9 mouse cellular contexts compared by ENCODE assay signal in the genomic region with DNA sequence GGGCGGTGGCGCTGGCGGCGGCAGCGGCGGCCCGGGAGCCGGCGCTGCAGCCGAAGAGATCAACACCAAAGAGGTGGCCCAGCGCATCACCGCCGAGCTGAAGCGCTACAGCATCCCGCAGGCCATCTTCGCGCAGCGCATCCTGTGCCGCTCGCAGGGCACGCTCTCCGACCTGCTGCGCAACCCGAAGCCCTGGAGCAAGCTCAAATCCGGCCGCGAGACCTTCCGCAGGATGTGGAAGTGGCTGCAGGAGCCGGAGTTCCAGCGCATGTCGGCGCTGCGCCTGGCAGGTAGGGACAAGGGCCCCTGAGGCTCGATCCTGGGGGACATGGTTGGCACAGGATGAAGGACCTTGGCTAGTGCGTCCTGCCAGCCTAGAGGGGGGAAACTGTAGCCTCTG. TPM values are rescaled to one million over a fixed set of nuclear protein-coding genes. Genes with fewer than 3 reads are reported as not detected.
DNase-seq lines count a peak whose midpoint lies in the region; ATAC-seq and TF ChIP-seq lines count a peak whose summit lies in the region.
"Had no signal": no experiment of that assay in that cellular context is flagged by ENCODE, and none has a peak within 500 bp of the region (broad histone marks: within the 10 kb centered on the region; RNA-seq: fewer than 3 reads in every experiment).

No protein-coding gene starts in this region.

- no peak overlapping the region for H3K27ac ChIP-seq in ES-Bruce4 (ENCODE audit: insufficient read depth, low read length)
- H3K27ac ChIP-seq in hindbrain, embryonic 12.5 days = peak overlapping the region; percentile 70

- no peak for ATAC-seq in hindbrain, embryonic 12.5 days (ENCODE audit: low FRiP score)
- ATAC-seq in megakaryocyte progenitor cell, adult 5-6 weeks (replicated peaks; ENCODE audit: poor library complexity) = 0 out of 2 replicates have a peak, but pooled peaks have one; percentile 26

- no peak for TF ChIP-seq POLR2A in ES-Bruce4 (IDR thresholded peaks at IDR 0.05; ENCODE audit: insufficient read depth, low read length)

- H3K4me3 ChIP-seq in ES-Bruce4 (ENCODE audit: low read depth, low read length) = peak overlapping the region; percentile 55
- peak overlapping the region; percentile 41 for H3K4me3 ChIP-seq in hindbrain, embryonic 12.5 days

- no peak for TF ChIP-seq EP300 in ES-Bruce4 (IDR thresholded peaks at IDR 0.05; ENCODE audit: insufficient read depth, low read depth, low read length)

- WGBS in hindbrain, embryonic 12.5 days = under 1% methylated on average over 32 of the region's 35 CpGs

- TF ChIP-seq CTCF in ES-Bruce4 (IDR thresholded peaks at IDR 0.05; ENCODE audit: low read depth, low read length) = no peak

- no peaks in the 10 kb centered on the region for H3K9me3 ChIP-seq in ES-Bruce4 (replicated peaks; ENCODE audit: control insufficient read depth, insufficient read depth, low read length, poor library complexity, severe bottlenecking)
- H3K9me3 ChIP-seq in hindbrain, embryonic 12.5 days (replicated peaks) = no peaks in the 10 kb centered on the region

- H3K4me1 ChIP-seq in ES-Bruce4 (ENCODE audit: control insufficient read depth, insufficient read depth, low read length) = no peaks in the 10 kb centered on the region
- H3K4me1 ChIP-seq in hindbrain, embryonic 12.5 days = peaks cover 29% of the 10 kb centered on the region

- peaks cover 37% of the 10 kb centered on the region for H3K27me3 ChIP-seq in ES-Bruce4 (ENCODE audit: control insufficient read depth, insufficient read depth, low read length, poor library complexity, severe bottlenecking)
- H3K27me3 ChIP-seq in hindbrain, embryonic 12.5 days = peaks cover 99% of the 10 kb centered on the region

- DNase-seq in embryo, embryonic 10 days (ENCODE audit: low spot score) = peak; percentile 62
- DNase-seq in embryo, embryonic 11 days = no peak
- no peak for DNase-seq in retina, postnatal 1 day
- DNase-seq in cerebellum, adult 18-20 months = no peak
- DNase-seq in layer of hippocampus, postnatal 36 days = no peak
- DNase-seq: adrenal gland, postnatal 36 days had no signal

- peak overlapping the region; percentile 6; the same call in 1 of the 2 replicates for H3K9ac ChIP-seq in ES-Bruce4 (ENCODE audit: low read depth, poor library complexity, severe bottlenecking)
- H3K9ac ChIP-seq in hindbrain, embryonic 12.5 days = peak overlapping the region; percentile 58

- H3K36me3 ChIP-seq in ES-Bruce4 (ENCODE audit: control insufficient read depth, insufficient read depth, low read length, poor library complexity, severe bottlenecking) = no peaks in the 10 kb centered on the region
- H3K36me3 ChIP-seq in hindbrain, embryonic 12.5 days = no peaks in the 10 kb centered on the region

- peak overlapping the region; percentile 51 for H3K4me2 ChIP-seq in hindbrain, embryonic 12.5 days (replicated peaks)

RNA-seq across cellular contexts. Expression of a gene that starts 1.3 kb away (rescaled TPM):
- polyA plus RNA-seq in ES-Bruce4 (2011; ENCODE audit: insufficient read depth, insufficient read length, low read depth, missing spikeins) = not detected in 2 replicates
- 1.7 and 2.3 TPM in 2 replicates for polyA plus RNA-seq in hindbrain, embryonic 12.5 days (2016; fragmentation: Nextera tagmentation; extraction: Ambion mirVana)
- not detected in 2 replicates for total RNA-seq in megakaryocyte progenitor cell, adult 5-6 weeks (2015)
- total RNA-seq in megakaryocyte progenitor cell, adult 5-6 weeks (2017) = not detected in 2 replicates
- under 1 TPM in 1 of 2 experiments, not detected in 1; 0.08 TPM for total RNA-seq in layer of hippocampus, postnatal 36 days (2021)
- total RNA-seq: adrenal gland, postnatal 36 days had no signal

RNA-seq across cellular contexts. Expression of a gene that starts 43.0 kb away (rescaled TPM):
- polyA plus RNA-seq in ES-Bruce4 (2011; ENCODE audit: insufficient read depth, insufficient read length, low read depth, missing spikeins) = 1.2 and 1.6 TPM in 2 replicates
- 0.93 and 1.1 TPM in 2 replicates for polyA plus RNA-seq in hindbrain, embryonic 12.5 days (2016; fragmentation: Nextera tagmentation; extraction: Ambion mirVana)
- total RNA-seq in megakaryocyte progenitor cell, adult 5-6 weeks (2015) = not detected in 2 replicates
- not detected in 2 replicates for total RNA-seq in megakaryocyte progenitor cell, adult 5-6 weeks (2017)
- under 1 TPM; 0.25 to 0.35 TPM for total RNA-seq in layer of hippocampus, postnatal 36 days (2021)
